Mouse (Mus musculus): ENCODE results near the gene Fam234b.

Gene Fam234b

GRCm38 (mm10) chr6:135183961-135184360 lies 13.8 kb upstream of the Fam234b start:
- no peak for DNase-seq

- DNase-seq, result no peak
Measured at GRCm38 (mm10) chr6:135187076-135187917, 10.5 kb upstream of the Fam234b start.

- DNase-seq, result no peak
Measured at GRCm38 (mm10) chr6:135188629-135189028, 9.1 kb upstream of the Fam234b start.

- DNase-seq, result no peak
Measured at GRCm38 (mm10) chr6:135190122-135190521, 7.7 kb upstream of the Fam234b start.

- DNase-seq, result no peak
Measured at GRCm38 (mm10) chr6:135191906-135192305, 5.9 kb upstream of the Fam234b start.

GRCm38 (mm10) chr6:135192993-135193392 lies 4.8 kb upstream of the Fam234b start:
- DNase-seq, result no peak

- DNase-seq, result no peak
Measured at GRCm38 (mm10) chr6:135193733-135194132, 4.0 kb upstream of the Fam234b start.

GRCm38 (mm10) chr6:135194907-135195306 lies 2.9 kb upstream of the Fam234b start:
- no peak for DNase-seq

- DNase-seq, result no peak
Measured at GRCm38 (mm10) chr6:135196707-135197106, 1.1 kb upstream of the Fam234b start.

GRCm38 (mm10) chr6:135197446-135197845 lies 331 bp upstream of the Fam234b start:
- DNase-seq, result no peak

GRCm38 (mm10) chr6:135198726-135199125 lies 949 bp downstream of the Fam234b start:
- no peak for DNase-seq

GRCm38 (mm10) chr6:135200122-135200957 lies 2.6 kb downstream of the Fam234b start:
- no peak for DNase-seq

GRCm38 (mm10) chr6:135202668-135203067 lies 4.9 kb downstream of the Fam234b start:
- no peak for DNase-seq

GRCm38 (mm10) chr6:135203737-135204136 lies 6.0 kb downstream of the Fam234b start:
- DNase-seq, result no peak

- no peak for DNase-seq
Measured at GRCm38 (mm10) chr6:135204869-135205268, 7.1 kb downstream of the Fam234b start.

GRCm38 (mm10) chr6:135205802-135206201 lies 8.0 kb downstream of the Fam234b start:
- DNase-seq, result no peak

GRCm38 (mm10) chr6:135206909-135207308 lies 9.1 kb downstream of the Fam234b start:
- DNase-seq, result no peak

- no peak for DNase-seq
Measured at GRCm38 (mm10) chr6:135211169-135211568, 13.4 kb downstream of the Fam234b start.

GRCm38 (mm10) chr6:135212666-135213065 lies 14.9 kb downstream of the Fam234b start:
- DNase-seq, result no peak

- no peak for DNase-seq
Measured at GRCm38 (mm10) chr6:135218330-135218729, 20.6 kb downstream of the Fam234b start.

- DNase-seq, result no peak
Measured at GRCm38 (mm10) chr6:135219916-135220315, 22.1 kb downstream of the Fam234b start.

- no peak for DNase-seq
Measured at GRCm38 (mm10) chr6:135223786-135224416, 26.1 kb downstream of the Fam234b start.

GRCm38 (mm10) chr6:135228465-135228941 lies 30.7 kb downstream of the Fam234b start:
- no peak for DNase-seq
